Mouse (Mus musculus) forelimb bud, embryonic 11.5 days (tissue): ENCODE measurements around the gene Rcn3.
"Not testable (repeated sequence)": the region's sequence is repeated elsewhere in the genome, so short reads cannot be mapped to it uniquely, and the experiment has no call there.

Experiments used
- DNase-seq: peaks from one replicate; pipeline ENCODE4 v3.0.0-alpha.2; 2012; ENCODE audit warnings: low read depth, low spot score

Rcn3 gene

DNA sequence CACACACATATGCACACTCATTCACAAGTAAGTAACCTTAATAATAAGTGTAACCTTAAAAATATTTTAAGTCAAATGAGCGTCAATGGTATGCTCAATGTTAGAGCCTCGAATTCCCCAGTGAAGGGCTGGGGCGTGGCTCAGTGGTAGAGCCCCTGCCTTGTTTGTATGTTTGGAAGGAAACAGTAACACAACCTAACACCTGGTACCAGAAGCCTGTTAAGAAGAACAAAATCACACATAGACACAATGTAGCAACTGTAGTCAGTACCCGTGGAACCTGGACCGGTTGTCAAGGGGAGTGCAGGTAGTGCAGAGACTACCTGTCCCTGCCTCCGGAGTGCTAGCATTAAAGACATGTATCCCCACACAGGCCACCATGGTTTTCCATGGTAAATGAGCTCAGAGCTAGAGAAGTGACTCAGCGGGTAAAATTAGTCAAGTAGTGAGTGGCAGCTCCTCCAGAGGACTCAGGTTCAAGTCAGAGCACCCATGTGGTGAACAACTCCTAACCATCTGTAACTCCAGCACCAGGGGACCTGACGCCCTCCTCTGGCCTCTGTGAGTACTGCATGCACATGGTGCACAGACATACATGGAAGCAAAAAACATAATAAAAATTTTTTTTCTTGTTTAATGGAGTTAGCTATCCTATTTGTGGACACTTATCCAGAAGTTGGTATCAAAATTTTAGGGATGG is 6.7 kb upstream of the Rcn3 start:
- DNase-seq = no peak

DNA sequence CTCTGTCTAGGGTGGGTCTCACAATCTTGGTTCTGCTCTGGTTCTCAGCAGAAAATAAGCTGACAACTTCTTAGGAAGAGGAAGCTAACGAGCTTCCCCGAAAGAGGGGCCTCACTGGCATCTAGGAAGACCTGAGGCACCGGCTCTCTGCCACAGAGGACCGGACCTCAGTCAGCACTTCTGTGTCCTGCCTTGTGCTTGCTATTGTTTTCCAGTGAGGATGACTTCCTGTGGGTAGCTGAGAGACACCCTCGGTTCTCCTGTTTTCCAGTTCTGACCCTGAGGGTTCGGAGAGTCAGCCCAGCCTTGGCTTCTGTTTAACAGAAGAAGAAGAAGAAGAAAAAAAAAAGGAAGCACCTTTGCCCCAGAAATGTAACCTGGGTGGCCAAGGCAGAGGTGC is 5.5 kb upstream of the Rcn3 start:
- DNase-seq = no peak

DNA sequence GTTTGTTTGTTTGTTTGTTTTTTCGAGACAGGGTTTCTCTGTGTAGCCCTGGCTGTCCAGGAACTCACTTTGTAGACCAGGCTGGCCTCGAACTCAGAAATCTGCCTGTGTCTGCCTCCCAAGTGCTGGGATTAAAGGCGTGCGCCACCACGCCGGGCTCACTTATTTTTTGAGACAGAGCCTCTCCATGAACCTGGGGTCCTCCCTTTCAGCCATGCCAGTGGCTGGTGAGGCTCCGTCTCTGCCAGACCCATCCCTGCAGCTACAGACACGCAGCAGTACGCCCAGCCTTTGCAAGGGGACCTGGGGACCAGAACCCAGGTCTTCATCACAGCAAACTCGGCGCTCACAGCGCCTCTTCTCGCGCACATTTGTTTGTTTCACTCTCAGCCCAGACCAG is 3.9 kb upstream of the Rcn3 start:
- DNase-seq = not testable (repeated sequence)

DNA sequence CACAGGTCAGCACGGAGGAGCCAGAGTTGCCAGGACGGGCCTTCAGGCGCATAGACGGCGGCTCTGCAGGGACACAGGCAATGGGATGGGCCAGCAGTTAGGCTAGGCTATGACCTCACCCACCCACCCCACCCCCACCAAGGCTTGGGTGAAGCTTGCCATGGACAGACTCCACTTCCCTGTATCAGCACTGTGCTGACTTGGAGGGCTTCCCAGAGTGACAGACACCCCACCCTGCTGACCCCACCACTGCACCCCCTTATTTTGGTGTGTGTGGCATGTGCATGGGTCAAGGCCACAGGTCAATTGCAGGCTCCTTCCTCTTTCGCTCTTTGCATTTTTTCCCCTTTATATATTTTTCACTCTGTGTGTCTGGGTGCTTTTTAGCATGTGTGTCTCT is 3.3 kb upstream of the Rcn3 start:
- DNase-seq = no peak

DNA sequence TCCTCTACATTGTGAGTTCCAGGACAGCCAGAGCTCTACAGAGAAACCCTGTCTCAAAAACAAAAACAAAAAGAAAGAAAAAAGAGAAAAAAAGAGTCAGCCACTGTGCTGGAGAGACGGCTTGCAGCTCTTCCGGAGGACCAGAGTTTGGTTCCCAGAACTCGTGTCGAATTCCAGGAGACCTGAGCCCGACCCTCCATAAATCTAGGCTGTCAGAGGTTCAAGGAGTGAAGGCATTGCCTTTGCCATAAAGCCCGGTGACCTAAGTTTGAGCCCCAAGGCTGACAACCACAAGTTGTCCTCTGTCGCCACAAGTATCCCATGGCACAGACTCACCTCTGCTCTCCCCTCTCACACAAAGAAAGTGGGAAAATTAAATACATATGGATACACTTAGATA is 2.1 kb upstream of the Rcn3 start:
- peak; percentile 70 for DNase-seq

DNA sequence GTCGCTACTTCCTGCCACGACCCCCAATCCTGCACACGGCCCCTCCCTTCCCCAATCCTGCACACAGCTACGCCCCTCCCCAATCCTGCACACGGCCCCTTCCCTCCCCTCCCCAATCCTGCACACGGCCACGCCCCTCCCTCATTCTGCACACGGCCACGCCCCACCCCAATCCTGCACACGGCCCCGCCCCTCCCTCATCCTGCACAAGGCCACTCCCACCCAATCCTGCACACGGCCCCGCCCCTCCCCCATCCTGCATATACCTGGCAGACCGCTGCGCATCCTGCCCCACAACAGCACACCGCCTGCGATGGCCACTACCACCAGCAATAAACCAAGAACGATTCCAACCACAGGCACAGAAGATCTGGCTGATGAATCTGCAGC is 1.5 kb upstream of the Rcn3 start:
- peak; percentile 49 for DNase-seq

DNA sequence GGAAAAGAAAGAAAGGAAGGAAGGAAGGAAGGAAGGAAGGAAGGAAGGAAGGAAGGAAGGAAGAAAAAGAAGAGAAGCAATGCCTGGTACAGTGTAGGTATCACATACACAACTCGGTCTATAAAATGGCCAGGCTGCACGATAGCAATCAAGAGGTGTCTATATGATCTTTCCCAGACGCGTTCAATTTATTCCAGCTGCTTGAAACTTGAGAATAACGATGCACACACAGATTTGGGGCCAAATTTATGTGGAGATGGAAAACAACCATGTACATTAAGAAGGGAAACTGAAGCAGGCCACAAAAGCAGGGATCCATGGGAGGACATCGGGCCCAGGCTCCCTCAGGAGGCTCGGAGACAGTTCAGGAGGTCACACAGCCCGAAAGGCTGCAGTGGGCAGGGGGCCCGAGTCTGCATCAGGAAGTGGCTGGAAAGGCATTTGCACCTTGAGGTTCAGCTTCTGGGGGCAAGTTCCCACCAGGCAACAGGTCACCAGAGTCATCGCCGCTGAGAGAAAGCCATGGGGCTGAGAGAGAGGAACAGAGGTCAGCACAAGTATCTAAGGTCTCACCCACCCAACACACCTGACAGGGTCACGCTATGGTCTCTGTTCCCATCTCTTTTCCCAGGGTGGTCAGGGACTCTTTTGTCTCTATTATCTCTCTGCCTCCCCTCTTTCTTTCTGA is 951 bp upstream of the Rcn3 start:
- DNase-seq = peak; percentile 64

DNA sequence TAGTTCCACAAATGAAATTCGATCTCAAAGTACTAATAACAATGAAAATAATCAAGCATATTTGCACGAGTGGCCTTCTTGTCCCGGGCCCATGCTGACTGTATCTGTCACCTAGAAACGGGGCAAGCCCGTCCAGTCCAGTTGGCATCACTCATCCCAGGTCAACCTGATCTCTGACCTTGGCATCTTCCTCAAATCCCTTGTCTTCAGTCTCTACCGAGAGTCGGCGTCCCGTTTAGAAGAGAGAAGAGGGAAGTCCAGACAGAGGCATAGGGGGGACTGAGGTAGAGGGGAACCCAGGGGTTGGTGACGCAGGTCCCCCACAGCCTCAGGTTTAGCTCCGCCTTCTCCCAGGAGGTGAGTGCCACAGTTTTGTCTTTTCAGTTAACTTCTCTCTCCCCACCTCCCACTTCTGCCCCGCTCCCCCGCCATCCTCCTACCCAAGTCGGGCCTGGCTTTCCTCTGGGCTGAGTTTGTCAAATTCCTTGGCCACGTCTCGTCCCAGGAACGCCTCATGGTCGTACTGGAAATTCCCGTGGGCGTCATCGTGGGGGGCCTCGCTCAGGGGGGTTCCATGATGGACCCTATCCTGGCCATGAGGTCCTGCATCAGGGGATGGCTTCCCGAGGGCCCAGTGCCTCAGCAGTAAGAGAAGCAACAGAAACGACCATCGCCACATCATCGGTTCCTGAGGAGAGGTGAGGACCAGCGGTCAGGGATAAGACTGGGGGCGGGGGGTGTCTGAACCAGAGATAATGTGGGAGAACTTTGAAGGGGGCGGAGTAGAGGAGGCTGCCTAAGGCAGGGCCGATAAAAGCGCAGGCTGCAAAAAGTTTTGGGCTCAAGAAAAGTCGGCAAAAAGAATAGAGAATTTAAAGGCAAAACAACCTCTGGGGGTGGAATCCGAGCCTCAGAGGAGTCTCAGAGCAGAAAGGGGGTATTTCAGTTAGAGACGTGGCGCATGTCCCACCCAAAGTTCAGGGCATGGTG is 725 bp downstream of the Rcn3 start:
- DNase-seq = peak; percentile 31

DNA sequence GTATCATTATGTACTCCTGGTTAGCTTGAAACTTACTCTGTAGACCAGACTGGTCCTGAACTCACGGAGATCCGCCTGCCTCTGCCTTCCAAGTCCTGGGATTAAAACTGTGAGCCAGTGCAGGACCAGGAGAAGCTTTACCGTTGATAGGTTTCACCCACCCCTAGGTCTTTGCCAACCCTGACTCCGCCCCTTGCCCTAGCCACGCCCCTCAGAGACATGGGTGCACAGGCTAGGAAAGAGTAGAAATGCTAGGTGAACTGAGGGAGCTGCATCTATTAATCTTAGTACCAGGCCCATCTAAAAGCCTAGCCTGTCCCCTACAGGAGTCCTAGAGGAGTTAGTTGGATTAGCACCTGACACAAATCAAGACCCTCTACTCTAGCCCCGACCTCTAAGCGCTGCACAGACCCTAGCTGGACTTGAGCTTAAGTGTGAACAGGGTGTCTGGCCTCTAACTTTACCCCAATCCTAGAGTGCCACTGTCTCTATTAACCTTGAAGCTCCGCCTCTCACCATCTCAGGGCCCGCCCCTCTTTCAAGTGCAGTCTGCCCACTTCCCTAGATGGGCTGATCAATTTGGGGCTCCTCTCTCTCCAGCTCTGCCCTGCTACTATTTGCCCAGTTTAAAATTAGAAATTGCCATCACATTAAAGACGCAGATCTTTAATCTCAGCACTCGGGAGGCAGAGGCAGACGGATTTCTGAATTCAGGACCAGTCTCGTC is 1.6 kb downstream of the Rcn3 start:
- no peak for DNase-seq

DNA sequence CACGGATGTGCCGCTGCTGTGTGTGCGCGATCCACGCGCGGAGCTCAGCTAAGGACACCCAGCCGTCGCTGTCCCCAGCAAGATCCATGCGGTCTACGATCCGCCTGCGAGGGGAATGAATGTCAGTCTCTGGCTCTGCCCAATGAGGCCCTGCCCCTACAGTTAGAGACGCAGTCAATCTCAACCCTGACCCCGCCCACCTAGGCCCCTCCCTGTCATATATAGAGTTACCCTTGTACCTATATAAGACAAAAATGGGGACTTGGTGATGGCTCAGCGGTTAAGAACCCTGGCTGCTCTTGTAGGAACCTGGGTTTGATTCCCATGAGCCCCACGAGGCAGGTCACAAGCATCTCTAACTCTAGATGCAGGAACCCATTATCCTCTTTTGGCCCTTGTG is 3.4 kb downstream of the Rcn3 start:
- no peak for DNase-seq

DNA sequence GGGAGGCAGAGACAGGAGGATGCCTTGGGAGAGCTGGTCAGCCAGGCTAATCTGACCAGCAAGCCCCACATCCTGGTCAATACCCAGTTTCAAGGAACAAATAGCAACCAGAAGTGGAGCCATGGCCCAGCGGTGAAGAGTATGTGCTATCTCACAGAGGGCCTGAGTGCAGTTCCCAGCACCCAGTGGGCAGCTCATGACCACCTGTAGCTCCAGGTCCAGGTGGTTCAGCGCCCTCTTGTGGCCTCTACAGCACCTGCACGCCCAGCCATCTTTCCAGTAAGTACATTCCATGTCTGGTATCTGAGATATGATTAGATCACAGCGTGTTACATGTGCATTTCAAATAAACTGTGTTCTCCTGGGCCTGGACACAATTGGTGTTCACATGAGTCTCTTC is 5.9 kb downstream of the Rcn3 start:
- no peak for DNase-seq

DNA sequence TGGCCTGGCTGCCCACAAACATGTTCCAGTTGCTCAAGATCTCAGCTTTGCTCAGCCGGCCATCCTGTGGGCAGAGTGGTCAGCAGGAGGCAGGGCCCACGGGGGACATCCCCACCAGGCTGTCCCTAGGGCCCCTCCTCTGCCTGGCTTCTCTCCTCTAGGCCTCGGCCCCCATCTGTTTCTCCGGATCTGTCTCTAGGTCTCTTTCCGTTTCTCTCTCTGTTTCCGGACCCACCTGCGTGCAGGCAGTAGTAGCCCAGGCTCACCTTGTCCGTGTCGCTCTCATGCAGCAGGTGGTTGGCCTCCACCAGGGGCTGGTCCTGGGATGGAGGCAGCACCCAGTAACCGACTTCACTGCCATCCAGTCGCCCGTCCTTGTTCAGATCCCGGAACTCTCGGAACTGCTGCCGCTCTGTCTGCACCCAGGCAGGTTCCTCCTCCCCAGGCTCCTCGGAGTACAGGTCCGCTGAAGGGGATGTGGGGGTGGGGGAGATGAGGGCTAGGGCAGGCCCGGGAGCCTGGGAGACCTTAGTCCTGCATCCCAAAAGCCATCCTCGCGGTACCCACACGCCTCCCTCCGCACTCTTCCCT is 8.6 kb downstream of the Rcn3 start:
- DNase-seq = no peak

DNA sequence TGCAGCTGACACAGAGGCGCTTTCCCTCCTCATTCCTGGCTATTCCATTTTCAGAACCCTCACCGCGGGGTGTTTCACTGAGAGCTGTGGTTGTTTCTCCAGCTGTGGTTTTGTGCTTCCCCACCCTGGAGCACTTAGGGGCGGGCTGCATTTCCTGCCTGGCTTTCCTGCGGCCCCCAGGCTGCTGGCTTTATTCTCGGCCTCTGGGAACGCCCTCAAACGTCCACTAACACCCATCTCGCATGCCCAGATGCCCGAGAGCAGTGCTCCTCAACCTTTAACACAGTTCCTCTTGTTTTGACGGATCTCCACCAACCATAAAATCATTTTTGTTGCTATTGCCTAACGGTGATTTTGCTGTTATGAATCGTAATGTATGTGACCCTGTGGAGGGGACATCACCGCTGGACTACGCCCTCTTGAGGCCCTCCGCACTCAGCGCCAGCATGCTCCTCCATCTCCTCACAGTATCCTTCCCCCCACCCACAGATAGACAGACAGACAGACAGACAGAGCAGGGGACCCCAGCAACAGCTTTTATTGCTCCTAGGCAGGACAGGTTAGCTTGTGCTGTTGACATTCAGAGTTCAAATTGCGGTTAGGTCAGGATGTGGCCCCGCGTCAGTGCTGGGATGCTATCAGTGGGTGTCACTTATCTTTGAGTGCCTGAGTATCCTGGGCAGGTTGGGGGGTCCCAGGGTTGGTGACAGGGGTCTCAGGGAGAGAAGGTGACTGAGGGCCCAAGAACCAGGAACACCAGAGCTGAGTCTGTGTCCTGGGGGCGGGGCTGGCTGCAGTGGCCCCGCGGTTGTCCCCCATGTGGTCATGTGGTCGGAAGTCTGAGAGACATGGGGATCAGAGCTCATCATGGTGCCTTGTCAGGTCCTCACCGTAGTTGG is 9.4 kb downstream of the Rcn3 start:
- no peak for DNase-seq

DNA sequence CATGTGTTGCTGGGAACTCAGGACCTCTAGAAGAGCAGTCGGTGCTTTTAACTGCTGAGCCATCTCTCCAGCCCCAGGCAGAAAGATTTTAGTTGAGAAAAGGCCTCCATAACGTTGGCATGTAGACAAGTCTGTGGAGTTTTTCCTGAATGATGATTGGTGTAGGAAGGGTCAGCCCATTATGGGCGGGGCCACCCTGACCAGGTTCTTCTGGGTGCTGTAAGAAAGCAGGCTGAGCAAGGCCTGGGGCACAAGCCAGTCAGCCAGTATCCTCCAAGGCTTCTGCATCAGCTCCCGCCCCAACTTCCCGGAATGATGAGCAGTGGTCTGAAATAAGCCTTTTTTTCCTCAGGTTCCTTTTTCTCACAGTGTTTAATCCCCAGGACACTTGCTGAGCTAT is 11.0 kb downstream of the Rcn3 start:
- no peak for DNase-seq

DNA sequence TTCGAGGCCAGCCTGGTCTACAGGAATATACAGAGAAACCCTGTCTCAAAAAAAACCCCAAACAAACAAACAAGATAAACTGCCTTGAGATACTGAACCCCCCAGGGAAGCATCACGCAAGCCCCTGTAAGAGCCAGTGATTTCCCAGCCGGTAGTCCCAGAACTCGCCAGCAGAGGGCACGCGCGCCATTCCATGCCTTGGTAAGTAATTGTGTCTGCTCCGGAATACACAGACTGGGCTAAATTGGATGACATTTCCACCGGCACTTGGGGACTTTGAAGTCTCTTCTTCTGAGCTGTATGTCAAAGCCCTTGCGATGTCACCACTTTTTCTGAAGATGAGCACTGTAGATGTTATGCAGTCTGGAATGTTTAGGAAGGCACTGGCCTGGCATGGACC is 12.2 kb downstream of the Rcn3 start:
- peak; percentile 86 for DNase-seq

DNA sequence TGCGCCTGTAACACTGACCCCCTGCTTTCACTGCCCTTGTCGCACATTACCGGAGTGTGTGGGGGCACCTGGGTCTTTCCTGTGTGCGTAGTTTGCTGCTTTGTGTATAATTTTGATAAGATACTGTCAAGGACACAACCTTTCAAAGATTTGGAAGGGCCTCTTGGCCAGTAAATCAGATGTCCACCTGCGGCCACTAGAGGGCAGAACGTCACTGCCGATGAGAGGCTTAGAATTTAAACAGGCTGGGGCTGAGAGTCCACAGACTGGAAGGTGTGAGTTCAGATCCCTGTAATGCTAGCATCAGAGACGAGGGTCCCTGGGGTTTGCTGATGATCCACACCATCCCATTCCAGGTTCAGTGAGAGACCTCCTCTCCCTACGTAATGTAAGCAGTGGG is 13.5 kb downstream of the Rcn3 start:
- DNase-seq = peak; percentile 71

DNA sequence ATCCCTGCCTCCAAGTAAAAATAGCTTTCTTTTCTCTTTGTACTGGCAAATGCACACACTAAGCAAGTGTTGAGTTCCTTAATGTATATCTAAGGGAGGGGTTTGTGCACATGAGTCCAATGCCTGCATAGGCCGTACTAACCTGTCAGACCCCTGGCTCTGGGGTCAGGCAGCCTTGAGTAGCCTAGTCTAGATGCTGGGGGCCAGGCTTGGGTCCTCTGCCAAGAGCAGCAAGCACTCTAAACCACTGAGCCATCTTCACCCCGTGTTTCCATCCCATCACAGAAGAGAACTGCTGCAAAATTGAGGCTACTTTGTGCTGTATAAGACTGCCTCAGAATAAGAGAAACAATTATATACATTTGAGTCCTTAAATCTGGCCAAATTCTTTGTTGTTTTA is 14.2 kb downstream of the Rcn3 start:
- DNase-seq = no peak

DNA sequence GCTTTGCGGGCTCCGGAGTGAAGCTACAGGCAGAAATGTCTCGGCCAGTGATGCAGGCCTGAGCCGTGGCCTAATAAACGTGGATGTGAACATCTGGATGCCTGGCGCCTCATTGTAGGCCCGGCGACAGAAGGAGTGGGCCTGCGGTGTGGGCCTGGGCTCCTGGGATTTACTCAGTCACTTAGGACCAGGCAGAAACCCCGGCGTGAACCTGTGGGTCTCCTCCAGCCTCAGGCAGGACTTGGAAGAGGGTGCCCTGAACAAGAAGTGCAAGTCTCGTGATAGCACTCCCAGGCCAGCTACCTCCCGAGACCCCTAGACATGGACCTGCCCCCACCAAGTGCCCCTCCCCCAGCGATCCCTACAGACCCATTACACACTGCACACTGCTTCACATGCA is 14.7 kb downstream of the Rcn3 start:
- DNase-seq = no peak

DNA sequence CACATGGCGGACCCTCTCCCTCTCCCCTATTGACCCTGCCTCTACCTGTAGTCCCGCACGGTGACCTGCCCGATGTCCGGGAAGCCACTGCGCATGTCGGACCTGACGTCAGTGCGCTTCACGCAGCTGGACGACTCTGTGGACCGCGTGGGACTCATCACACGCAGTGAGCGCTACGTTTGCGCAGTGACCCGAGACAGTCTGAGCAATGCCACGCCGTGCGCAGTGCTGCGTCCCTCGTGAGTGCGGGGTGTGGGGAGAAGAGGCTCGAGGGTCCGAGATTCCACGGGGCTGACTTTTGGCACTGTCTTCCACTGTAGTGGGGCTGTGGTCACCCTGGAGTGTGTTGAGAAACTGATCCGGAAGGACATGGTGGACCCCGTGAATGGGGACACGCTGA is 15.5 kb downstream of the Rcn3 start:
- DNase-seq = no peak

DNA sequence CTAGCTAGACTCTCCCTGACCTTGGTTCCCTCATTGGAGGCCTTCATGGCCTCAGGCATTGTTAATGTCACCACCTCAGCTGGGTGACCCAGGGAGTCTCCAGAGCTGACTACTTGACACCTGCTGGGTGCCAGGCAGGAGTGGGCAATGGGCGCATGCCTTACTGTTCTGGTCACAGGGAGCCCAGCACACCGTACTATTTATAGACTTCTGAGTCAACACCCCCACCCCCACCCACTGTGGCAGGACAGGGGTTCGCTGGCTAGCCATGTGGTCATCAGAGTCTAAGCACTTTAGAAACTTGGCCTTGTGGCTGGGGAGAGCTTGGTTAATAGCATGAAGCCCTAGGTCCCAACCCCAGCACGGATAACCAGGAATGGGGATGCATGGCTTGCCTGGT is 16.6 kb downstream of the Rcn3 start:
- no peak for DNase-seq
